Mouse (Mus musculus) adrenal gland, postnatal 14 days (tissue): ENCODE measurements around the gene Clec18a. TPM values are rescaled to one million over a fixed set of nuclear protein-coding genes. Genes with fewer than 3 reads are reported as not detected.
A peak's percentile ranks its signal among the peaks of the same experiment; 100 is the strongest.
"Not testable (repeated sequence)": the region's sequence is repeated elsewhere in the genome, so short reads cannot be mapped to it uniquely, and the experiment has no call there.

Experiments
- DNase-seq: peaks from one replicate; pipeline ENCODE4 v3.0.0; 2021; ENCODE audit warnings: mixed read lengths
- long read RNA-seq, 2 experiments: library from polyadenylated mRNA; stranded (forward); transcript quantifications; one replicate each; pipeline ENCODE4 v2.0.0; 2021
- total RNA-seq: library from RNA; stranded (reverse); gene quantifications from 2 replicates; pipeline ENCODE4 v1.2.3, GENCODE M21; 2021

The Clec18a gene
- 0.19 TPM in 1 of 2 replicates, not detected in the other for total RNA-seq
- long read RNA-seq, experiment 1, result 0 reads
- long read RNA-seq, experiment 2, result 0 reads

- not testable (repeated sequence) for DNase-seq
Observed at GRCm38 (mm10) chr8:111092326-111092725, at the start of gene Clec18a. Gene Clec18a (minus strand): TSS chr8:111092426.

GRCm38 (mm10) chr8:111130756-111131155 lies 38.5 kb upstream of the Clec18a start:
- DNase-seq, result no peak

- DNase-seq, result no peak
Observed at GRCm38 (mm10) chr8:111119481-111119880, 27.3 kb upstream of the Clec18a start.

GRCm38 (mm10) chr8:111114891-111115290 lies 22.7 kb upstream of the Clec18a start:
- DNase-seq, result no peak

GRCm38 (mm10) chr8:111094719-111095302 lies 2.6 kb upstream of the Clec18a start:
- DNase-seq, result peak; percentile 44

GRCm38 (mm10) chr8:111093865-111094718 lies 1.9 kb upstream of the Clec18a start, which contains the start of gene Pdpr:
Gene Pdpr (plus strand): TSS chr8:111094630.
- DNase-seq, result peak; percentile 97

- no peak for DNase-seq
Observed at GRCm38 (mm10) chr8:111091706-111092105, 520 bp downstream of the Clec18a start.

- peak; percentile 90 for DNase-seq
Observed at GRCm38 (mm10) chr8:111090126-111090525, 2.1 kb downstream of the Clec18a start.

- DNase-seq, result not testable (repeated sequence)
Observed at GRCm38 (mm10) chr8:111083936-111084335, 8.3 kb downstream of the Clec18a start.

- DNase-seq, result no peak
Observed at GRCm38 (mm10) chr8:111081580-111082258, 10.5 kb downstream of the Clec18a start.

- DNase-seq, result peak; percentile 66
Observed at GRCm38 (mm10) chr8:111079861-111080271, 12.4 kb downstream of the Clec18a start.

- DNase-seq, result no peak
Observed at GRCm38 (mm10) chr8:111079461-111079860, 12.8 kb downstream of the Clec18a start.

- no peak for DNase-seq
Observed at GRCm38 (mm10) chr8:111075926-111076325, 16.3 kb downstream of the Clec18a start.

- not testable (repeated sequence) for DNase-seq
Observed at GRCm38 (mm10) chr8:111068660-111069059, 23.6 kb downstream of the Clec18a start.

GRCm38 (mm10) chr8:111067439-111067838 lies 24.8 kb downstream of the Clec18a start:
- DNase-seq, result peak; percentile 44

GRCm38 (mm10) chr8:111066308-111066707 lies 25.9 kb downstream of the Clec18a start:
- peak; percentile 2 for DNase-seq

GRCm38 (mm10) chr8:111062893-111063292 lies 29.3 kb downstream of the Clec18a start:
- DNase-seq, result no peak

GRCm38 (mm10) chr8:111062072-111062757 lies 30.0 kb downstream of the Clec18a start:
- DNase-seq, result peak; percentile 89

- no peak for DNase-seq
Observed at GRCm38 (mm10) chr8:111061688-111062071, 30.5 kb downstream of the Clec18a start.

- DNase-seq, result no peak
Observed at GRCm38 (mm10) chr8:111058946-111059572, 33.2 kb downstream of the Clec18a start.

- DNase-seq, result peak; percentile 77
Observed at GRCm38 (mm10) chr8:111056691-111057293, 35.4 kb downstream of the Clec18a start.
